Mouse (Mus musculus) forebrain, embryonic 14.5 days (tissue): Measurements from ENCODE around the gene Sec11a. TPM values are rescaled to one million over a fixed set of nuclear protein-coding genes. Genes with fewer than 3 reads are reported as not detected.

Source experiments
- ATAC-seq: fragments of 200-750 bp; cut with Nextera tagmentation; 2 replicates; pipeline ENCODE4 v1.8.0; 2017; ENCODE audit warnings: mild to moderate bottlenecking, moderate library complexity
- DNase-seq: peaks from one replicate; pipeline ENCODE4 v3.0.0-alpha.2; 2015; ENCODE audit warnings: low spot score
- H3K27ac ChIP-seq: fragments of 300-500 bp; sonication (generic); 2 replicates; pipeline ENCODE4 v1.5.1; 2014; ENCODE audit warnings: low read depth, mild to moderate bottlenecking, control low read depth, low read length, moderate library complexity
- H3K27me3 ChIP-seq: fragments of 300-500 bp; sonication (generic); replicated peaks from 2 replicates; pipeline ENCODE4 v1.6.1; 2014; ENCODE audit warnings: low read length, control low read depth, mixed read lengths; ENCODE audit not compliant: control insufficient read depth, insufficient read depth
- H3K36me3 ChIP-seq: fragments of 300-500 bp; sonication (generic); 2 replicates; pipeline ENCODE4 v1.6.1; 2014; ENCODE audit warnings: low read length, control low read depth; ENCODE audit not compliant: control insufficient read depth, insufficient read depth
- H3K4me1 ChIP-seq: fragments of 300-500 bp; sonication (generic); 2 replicates; pipeline ENCODE4 v1.6.1; 2014; ENCODE audit warnings: antibody characterized with exemption, low read length, control low read depth; ENCODE audit not compliant: control insufficient read depth, insufficient read depth
- H3K4me2 ChIP-seq: fragments of 300-500 bp; sonication (generic); 2 replicates; pipeline ENCODE4 v1.6.1; 2014; ENCODE audit warnings: mild to moderate bottlenecking, control low read depth, low read length
- H3K4me3 ChIP-seq: fragments of 300-500 bp; sonication (generic); 2 replicates; pipeline ENCODE4 v1.5.1; 2014; ENCODE audit warnings: low read depth, low read length, control low read depth
- H3K9ac ChIP-seq: fragments of 300-500 bp; sonication (generic); 2 replicates; pipeline ENCODE4 v1.6.1; 2014; ENCODE audit warnings: mild to moderate bottlenecking, low read length, control low read depth, moderate library complexity
- H3K9me3 ChIP-seq: fragments of 300-500 bp; sonication (generic); replicated peaks from 2 replicates; pipeline ENCODE4 v1.6.1; 2016; ENCODE audit warnings: low read length, control low read depth, mixed read lengths; ENCODE audit not compliant: control insufficient read depth
- WGBS: fragments of 180-500 bp; shearing (Covaris S2); extraction: QIAGEN DNeasy Blood & Tissue Kit; methylation state at CpG from one replicate; pipeline ENCODE4 v1.1.7; 2014; 5-methylcytosine and 5-hydroxymethylcytosine counted together
- polyA plus RNA-seq: library from polyadenylated mRNA; unstranded; fragments of >200 nt; fragmentation: Nextera tagmentation; extraction: Ambion mirVana; gene quantifications from 2 replicates; pipeline ENCODE4 v1.2.1, GENCODE M21; 2014

Gene Sec11a
- polyA plus RNA-seq, 1 experiment from 2014 or later = 149 TPM

GRCm38 (mm10) chr7:80971419-80971818, 23.8 kb upstream of the Sec11a start:
- no peaks in the 10 kb centered on the region for H3K36me3 ChIP-seq
- no peak overlapping the region for H3K4me2 ChIP-seq
- H3K9me3 ChIP-seq = no peaks in the 10 kb centered on the region
- H3K4me3 ChIP-seq = no peak overlapping the region
- H3K27me3 ChIP-seq = no peaks in the 10 kb centered on the region
- H3K4me1 ChIP-seq = no peaks in the 10 kb centered on the region
- no peak overlapping the region for H3K9ac ChIP-seq
- DNase-seq (no peak), ATAC-seq (no peak)
- 57% methylated on average over 2 of the region's 2 CpGs for WGBS
- no peak overlapping the region for H3K27ac ChIP-seq

GRCm38 (mm10) chr7:80970913-80971312, 23.3 kb upstream of the Sec11a start:
- Histone ChIP-seq H3K4me2 (no peak overlapping the region), H3K36me3 (no peaks in the 10 kb centered on the region), H3K9ac (no peak overlapping the region), H3K4me1 (no peaks in the 10 kb centered on the region), H3K27me3 (no peaks in the 10 kb centered on the region), H3K9me3 (no peaks in the 10 kb centered on the region), H3K4me3 (no peak overlapping the region), H3K27ac (no peak overlapping the region)
- DNase-seq = no peak
- ATAC-seq = no peak
- WGBS = 61% methylated on average over 3 of the region's 3 CpGs

GRCm38 (mm10) chr7:80962799-80963198, 15.2 kb upstream of the Sec11a start:
- WGBS = 39% methylated on average over 6 of the region's 6 CpGs
- Histone ChIP-seq H3K9ac (no peak overlapping the region), H3K36me3 (no peaks in the 10 kb centered on the region), H3K27me3 (no peaks in the 10 kb centered on the region), H3K4me1 (no peaks in the 10 kb centered on the region), H3K27ac (no peak overlapping the region), H3K4me3 (no peak overlapping the region), H3K4me2 (no peak overlapping the region), H3K9me3 (no peaks in the 10 kb centered on the region)
- no peak for DNase-seq
- no peak for ATAC-seq

GRCm38 (mm10) chr7:80959003-80959402, 11.4 kb upstream of the Sec11a start:
- no peak for ATAC-seq
- DNase-seq = no peak
- no peaks in the 10 kb centered on the region for H3K4me1 ChIP-seq
- no peak overlapping the region for H3K9ac ChIP-seq
- no peaks in the 10 kb centered on the region for H3K9me3 ChIP-seq
- WGBS = 80% methylated on average over 3 of the region's 3 CpGs
- no peaks in the 10 kb centered on the region for H3K36me3 ChIP-seq
- no peaks in the 10 kb centered on the region for H3K27me3 ChIP-seq
- no peak overlapping the region for H3K4me3 ChIP-seq
- no peak overlapping the region for H3K4me2 ChIP-seq
- no peak overlapping the region for H3K27ac ChIP-seq

GRCm38 (mm10) chr7:80956891-80957290, 9.3 kb upstream of the Sec11a start:
- WGBS = 66% methylated on average over 2 of the region's 2 CpGs

GRCm38 (mm10) chr7:80954251-80954650, 6.7 kb upstream of the Sec11a start:
- Histone ChIP-seq H3K4me2 (no peak overlapping the region), H3K9ac (no peak overlapping the region), H3K36me3 (no peaks in the 10 kb centered on the region), H3K9me3 (no peaks in the 10 kb centered on the region), H3K4me3 (no peak overlapping the region), H3K4me1 (no peaks in the 10 kb centered on the region), H3K27ac (no peak overlapping the region), H3K27me3 (no peaks in the 10 kb centered on the region)
- ATAC-seq = no peak
- WGBS = 79% methylated on average over 2 of the region's 2 CpGs
- DNase-seq = no peak

More at GRCm38 (mm10) chr7:80956891-80957290, 9.3 kb upstream of the Sec11a start:
- no peak overlapping the region for H3K9ac ChIP-seq
- no peak overlapping the region for H3K4me2 ChIP-seq
- ATAC-seq (no peak), DNase-seq (no peak)
- no peaks in the 10 kb centered on the region for H3K4me1 ChIP-seq
- H3K36me3 ChIP-seq = no peaks in the 10 kb centered on the region
- H3K4me3 ChIP-seq = no peak overlapping the region
- no peaks in the 10 kb centered on the region for H3K27me3 ChIP-seq
- H3K9me3 ChIP-seq = no peaks in the 10 kb centered on the region
- H3K27ac ChIP-seq = no peak overlapping the region

- no peaks in the 10 kb centered on the region for H3K36me3 ChIP-seq
- H3K9me3 ChIP-seq = no peaks in the 10 kb centered on the region
- no peak overlapping the region for H3K27ac ChIP-seq
- ATAC-seq = no peak
- no peaks in the 10 kb centered on the region for H3K27me3 ChIP-seq
- no peak overlapping the region for H3K9ac ChIP-seq
- WGBS = 56% methylated on average over 3 of the region's 3 CpGs
- DNase-seq = no peak
- H3K4me1 ChIP-seq = no peaks in the 10 kb centered on the region
- no peak overlapping the region for H3K4me3 ChIP-seq
- no peak overlapping the region for H3K4me2 ChIP-seq
Observed at GRCm38 (mm10) chr7:80952140-80952539, 4.6 kb upstream of the Sec11a start.

GRCm38 (mm10) chr7:80951461-80951860, 3.9 kb upstream of the Sec11a start:
- no peak overlapping the region for H3K4me2 ChIP-seq
- WGBS = 90% methylated on average over 4 of the region's 4 CpGs
- H3K4me3 ChIP-seq = no peak overlapping the region
- no peaks in the 10 kb centered on the region for H3K36me3 ChIP-seq
- DNase-seq (no peak), ATAC-seq (no peak)
- H3K27ac ChIP-seq = no peak overlapping the region
- H3K27me3 ChIP-seq = no peaks in the 10 kb centered on the region
- H3K4me1 ChIP-seq = peaks cover 3% of the 10 kb centered on the region; the same call in 1 of the 2 replicates
- no peak overlapping the region for H3K9ac ChIP-seq
- no peaks in the 10 kb centered on the region for H3K9me3 ChIP-seq

GRCm38 (mm10) chr7:80939808-80940207, 7.8 kb downstream of the Sec11a start:
- no peaks in the 10 kb centered on the region for H3K27me3 ChIP-seq
- no peak for DNase-seq
- no peak overlapping the region for H3K4me3 ChIP-seq
- no peaks in the 10 kb centered on the region for H3K9me3 ChIP-seq
- 90% methylated on average over 4 of the region's 4 CpGs for whole genome bisulfite sequencing
- ATAC-seq = no peak
- H3K9ac ChIP-seq = no peak overlapping the region
- peaks cover 5% of the 10 kb centered on the region; the same call in 1 of the 2 replicates for H3K36me3 ChIP-seq
- H3K4me1 ChIP-seq = no peaks in the 10 kb centered on the region; the same call in 1 of the 2 replicates
- H3K27ac ChIP-seq = no peak overlapping the region
- no peak overlapping the region for H3K4me2 ChIP-seq
